Mouse (Mus musculus) retina, postnatal 1 day (tissue): ENCODE data around the gene Faiml.

Experiments used
- DNase-seq: peaks from one replicate; pipeline ENCODE4 v3.0.0-alpha.2; 2012

Faiml gene

DNA sequence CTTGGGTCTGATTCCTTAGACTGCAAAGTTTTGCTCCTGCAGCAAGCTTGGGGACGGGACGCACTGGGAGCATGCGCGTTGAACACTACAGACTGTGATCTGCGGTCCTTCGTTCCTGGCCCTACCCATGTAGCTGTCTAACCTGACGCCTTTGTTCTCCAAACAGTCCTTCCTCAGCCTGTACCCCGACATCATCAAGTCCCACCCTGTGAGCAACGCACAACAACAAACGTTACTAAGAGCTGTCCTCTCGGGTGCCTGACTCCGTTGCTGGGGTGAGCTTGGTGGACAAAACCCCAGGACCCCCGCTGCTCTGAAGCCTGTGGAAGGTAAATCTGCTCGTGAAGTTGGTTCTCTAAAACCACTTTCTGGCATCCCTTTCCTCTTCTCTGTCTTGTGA, at the start of gene Faiml:
Gene Faiml, minus strand, starts transcription at position 101 of the 400 bp plus-strand sequence.
- no peak for DNase-seq

DNA sequence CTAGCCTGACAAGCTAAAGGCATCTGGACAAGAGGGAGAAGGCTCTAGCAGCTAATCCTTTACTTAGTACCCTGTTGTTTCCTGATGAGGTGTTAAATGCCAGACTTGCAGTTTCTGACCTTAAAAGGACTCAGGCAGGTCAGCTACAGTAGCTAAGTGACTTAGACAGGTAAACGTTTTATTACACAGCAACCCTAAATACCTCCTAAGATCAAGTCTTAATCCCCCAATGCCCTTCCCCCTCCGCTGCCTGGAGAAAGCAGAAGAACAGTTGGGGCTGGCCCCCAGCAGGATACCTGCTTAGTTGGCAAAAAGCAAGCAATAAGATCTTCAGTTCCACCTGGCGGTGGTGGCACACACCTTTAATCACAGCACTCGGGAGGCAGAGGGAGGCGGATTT, 21.9 kb upstream of the Faiml start:
- DNase-seq, result no peak

DNA sequence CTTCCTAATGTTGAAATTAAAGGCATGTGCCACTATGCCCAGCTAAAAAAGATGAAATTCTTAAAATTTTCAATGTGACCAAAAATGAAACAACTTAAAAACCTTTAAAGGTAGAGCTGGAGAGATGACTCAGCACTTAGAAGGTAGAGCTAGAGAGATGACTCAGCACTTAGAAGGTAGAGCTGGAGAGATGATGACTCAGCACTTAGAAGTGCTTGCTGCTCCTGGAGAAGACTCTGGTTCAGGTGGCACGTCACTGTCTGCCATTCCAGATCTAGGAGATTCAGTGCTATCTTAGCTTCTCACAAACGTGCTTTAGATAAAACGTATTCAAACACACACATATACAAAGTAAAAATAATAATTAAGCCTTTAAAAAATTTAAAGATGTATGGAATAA, 19.8 kb upstream of the Faiml start:
- DNase-seq, result no peak

DNA sequence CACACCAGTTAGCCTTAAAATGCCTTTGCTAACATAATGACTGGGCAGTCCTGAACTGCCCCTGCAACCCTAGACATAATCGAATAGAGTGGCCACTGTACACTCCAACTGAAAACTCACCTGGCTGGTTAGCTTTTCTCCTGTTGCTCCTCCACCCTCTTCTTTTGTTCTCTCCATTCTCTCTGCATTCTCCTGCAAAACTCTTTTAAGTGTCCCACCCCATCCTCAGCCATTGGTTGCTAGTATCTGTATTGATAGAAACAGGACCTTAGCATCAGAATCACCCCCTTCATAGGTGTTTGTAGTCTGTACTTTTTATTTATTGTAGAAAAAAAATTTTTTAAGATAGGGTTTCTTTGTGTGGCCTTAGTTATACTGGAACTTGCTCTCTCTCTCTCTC, 19.2 kb upstream of the Faiml start:
- DNase-seq, result no peak

DNA sequence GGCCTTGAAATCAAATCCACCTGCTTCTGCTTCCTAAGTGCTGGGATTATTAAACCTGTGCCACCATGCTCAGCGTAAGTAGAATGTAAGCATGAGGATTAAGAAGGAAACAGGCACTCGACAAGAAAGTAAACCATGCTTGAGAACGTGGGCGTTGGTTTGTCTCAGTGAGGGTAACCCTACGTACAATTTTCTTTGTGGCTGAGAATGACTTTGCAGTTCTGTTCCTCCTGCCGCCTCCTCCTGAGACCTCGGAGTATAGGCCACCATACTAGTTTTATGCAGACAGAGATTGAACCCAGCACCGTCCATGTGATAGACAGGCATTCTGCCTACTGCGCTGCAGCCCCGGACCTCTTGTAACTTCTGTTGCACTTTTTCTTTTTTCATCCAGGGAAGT, 16.8 kb upstream of the Faiml start:
- DNase-seq, result no peak

DNA sequence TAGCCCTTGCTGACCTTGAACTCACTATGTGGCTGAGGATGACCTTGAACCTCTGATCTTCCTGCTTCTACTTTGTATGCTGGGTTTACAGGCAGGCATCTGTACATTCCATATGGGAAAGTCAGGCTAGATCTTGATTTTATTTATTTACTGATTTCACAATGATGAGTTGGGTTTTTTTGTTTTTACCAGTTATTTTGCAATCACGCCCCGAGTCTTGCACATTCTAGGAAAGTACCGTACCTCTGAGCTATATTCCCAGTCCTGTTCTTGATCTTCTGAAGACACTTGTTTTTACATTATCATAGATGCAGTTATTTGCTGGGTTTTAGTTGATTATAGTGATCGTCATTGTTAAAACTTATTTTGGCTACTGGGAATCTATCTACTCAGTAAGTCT, 11.9 kb upstream of the Faiml start:
- DNase-seq, result no peak

DNA sequence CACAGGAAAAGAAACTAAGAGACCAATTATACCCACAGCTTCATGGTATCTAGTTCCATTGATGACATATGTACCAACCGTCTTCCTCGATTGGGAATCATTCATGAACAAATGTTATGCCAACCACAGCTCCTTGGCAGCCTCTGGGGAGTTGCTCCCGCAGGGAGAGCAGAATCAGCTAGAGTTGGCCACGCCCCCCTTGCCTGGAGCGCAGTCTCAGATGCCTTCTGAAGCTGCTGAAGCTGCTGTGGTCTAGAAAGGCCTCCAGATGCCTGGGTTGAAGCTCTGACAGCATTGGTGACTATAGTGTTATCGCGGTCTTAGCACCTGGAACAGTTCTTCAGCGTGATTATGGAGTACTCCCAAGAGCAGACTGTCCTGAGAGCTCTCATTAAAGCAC, 11.3 kb upstream of the Faiml start:
- no peak for DNase-seq

DNA sequence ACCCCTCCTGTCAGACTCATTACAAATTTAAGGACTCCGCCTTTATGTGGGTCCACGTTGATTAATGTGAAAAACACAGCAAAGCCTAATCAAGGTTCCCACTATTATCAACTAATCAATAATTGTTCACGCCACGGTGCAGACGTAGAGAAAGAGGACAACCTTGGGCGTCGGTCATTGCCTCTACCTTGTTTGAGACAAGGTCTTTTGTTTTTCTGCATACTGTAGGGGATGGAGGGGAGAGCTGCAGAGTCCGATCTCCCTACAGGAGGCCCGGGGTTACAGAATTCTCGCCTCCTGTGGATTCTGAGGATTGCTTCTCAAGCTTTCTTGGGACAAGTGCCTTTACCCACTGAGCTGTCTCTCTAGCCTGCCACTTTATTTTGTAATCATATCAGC, 6.9 kb upstream of the Faiml start:
- no peak for DNase-seq

DNA sequence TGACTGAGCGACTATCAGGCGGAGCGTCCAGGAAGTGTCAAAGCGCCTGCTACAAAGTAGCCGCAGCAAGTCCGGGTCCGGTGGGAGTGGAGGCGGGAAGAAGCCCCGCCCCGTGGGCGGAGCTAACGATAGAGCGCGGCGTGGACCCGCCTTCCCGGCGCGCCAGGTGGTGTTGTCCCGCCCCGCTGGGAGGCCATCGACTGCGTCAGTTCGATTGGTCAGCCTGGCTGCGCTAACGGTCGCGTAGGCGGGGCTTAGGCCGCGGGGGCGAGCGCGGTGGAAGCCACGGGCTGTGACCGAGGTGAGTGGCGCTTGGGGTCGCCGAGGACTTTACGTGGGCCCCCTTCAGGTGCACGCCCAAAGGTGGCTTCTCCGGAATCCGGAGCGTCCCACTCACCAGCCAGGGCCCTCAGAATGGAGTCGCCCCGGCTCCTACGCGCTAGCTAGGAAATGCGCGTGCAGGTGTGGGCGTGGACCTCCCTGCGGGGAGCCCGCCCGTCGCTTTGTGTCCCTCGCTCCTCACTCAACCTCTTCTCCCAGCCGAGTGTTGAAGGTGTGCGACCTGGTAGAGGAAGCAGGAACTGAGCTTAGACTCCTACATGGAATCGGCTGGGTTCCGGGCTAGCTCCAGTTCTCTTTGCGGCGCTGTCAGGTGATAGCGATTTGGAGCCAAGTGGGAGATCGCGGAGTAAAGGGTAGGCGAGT, 6.3 kb upstream of the Faiml start, which contains the start of gene Cep70:
Gene Cep70, plus strand, starts transcription at position 178 of the 705 bp plus-strand sequence.
- peak; percentile 97 for DNase-seq

DNA sequence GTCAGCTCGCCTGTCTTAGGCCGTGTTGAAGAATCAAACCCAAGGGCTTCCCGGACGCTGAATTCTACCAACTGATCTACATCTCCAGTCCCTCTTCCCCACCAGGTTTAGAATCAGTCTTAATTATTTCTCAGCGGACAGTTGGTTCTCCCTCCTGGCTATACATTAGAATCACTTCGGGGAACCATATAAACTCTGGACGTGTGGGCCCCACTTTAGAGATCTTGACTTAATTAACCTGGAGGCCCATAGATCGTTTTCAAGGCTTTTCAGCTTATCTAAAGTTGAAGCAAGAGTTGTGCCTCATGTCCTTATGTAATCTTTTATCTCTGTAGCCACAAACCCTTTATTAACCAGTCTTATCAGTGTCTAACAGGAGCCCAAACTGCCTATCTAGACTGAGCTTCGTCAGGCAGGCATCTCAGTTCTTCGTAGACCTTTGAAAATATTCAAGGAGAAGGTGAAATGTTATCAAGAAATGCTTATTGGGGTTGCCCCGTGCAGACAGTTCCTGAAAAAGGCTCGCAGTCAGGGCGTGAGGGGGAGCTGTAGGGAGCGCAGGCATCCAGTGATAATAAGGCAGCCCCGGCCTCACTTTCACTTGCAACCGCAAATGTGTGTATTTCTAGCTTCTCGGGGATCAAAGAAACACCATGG, 5.6 kb upstream of the Faiml start:
- no peak for DNase-seq

DNA sequence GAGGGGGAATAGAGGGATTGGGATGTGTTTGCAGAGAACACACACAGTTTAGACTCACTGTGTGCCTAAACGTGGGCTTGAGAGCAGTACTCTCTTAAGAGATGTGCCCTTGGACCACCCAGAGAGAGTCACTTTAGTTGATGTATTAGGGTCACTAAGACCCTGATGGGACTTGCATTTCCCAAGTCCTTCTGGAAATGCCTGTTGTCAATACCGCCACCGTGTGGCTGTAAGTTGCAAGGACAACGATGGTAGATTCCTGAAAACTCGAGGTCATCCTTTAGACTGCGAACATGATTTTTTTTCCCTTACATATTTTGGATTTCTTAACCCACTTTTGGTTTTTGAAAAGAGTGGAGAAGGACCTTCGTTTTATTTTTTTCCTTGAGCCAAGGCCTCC, 5.0 kb upstream of the Faiml start:
- DNase-seq, result peak; percentile 89

DNA sequence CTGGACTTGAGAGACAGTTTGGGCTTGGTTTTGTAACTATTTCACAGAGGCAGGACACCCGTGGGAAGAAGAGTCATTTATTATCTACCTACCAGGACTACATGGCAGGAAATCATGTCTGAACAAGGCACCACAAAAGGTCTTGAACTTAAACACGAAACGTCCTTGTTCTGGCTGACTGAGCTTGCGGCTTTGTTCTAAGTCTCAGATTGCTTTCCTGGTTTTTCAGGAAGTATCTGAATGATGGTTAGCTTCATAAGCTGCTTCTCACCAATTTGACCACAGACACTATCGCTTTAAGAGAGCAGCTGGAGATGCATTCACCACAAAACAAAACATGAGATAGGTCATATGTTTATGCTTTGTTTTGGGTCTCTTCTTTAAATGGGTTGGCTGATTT, 3.5 kb upstream of the Faiml start:
- DNase-seq, result no peak

DNA sequence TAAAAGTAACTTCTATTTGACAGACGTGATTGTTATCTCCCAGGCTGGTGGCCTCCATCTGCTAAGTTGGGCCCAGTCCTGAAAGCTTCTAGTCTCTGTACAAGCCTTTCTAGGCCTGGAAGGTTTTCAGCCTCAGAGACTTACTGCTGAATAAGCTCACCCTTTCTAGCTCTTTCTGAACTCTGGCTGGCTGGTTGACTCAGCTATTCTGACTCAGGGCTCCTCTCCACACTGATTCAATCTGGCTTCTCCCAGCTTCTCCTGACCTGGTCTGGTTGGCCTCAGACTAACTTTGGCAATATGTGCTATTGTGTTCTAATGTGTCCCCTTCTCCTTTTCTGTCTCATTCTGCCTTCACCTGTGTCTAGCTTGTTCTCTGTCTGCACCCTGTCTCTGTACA, 2.2 kb upstream of the Faiml start:
- DNase-seq, result no peak

DNA sequence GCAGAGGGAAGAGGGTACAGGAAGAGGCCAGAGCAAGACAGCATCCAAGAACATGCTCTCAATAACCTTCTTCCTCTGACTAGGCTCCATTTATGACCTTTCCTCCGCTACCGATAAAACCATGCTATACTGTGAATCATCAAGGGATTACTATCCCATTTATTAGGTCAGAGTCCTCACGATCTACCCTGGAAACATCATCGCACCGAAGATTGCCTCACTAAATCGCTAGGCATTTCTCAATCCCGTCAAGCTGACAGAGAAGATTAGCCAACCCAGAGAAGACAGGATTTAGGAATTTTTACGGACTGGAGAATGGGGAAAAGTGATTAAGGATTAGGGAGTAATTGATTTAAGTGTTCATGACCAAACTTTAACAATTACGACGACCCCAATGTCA, 1.2 kb upstream of the Faiml start:
- DNase-seq, result peak; percentile 26

DNA sequence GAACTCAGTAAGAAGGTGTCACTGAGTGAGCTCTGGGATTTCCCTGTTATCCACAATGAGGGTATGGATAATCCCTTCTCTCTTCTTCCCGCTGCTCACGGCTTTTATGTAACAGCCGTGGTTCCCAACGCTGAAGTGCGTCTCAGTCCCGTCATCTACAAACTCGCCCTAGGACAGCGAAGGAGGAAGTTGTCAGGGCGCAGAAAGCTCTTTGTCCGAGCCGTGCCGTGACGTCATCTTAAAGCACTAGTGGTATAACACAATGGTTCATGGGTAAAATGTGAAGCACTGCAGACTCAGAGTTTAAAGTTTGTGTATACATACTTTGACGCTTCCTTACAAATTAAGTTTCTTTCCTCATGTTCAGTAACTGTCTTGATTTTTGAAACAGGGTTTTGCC, 7.6 kb downstream of the Faiml start:
- DNase-seq, result no peak

DNA sequence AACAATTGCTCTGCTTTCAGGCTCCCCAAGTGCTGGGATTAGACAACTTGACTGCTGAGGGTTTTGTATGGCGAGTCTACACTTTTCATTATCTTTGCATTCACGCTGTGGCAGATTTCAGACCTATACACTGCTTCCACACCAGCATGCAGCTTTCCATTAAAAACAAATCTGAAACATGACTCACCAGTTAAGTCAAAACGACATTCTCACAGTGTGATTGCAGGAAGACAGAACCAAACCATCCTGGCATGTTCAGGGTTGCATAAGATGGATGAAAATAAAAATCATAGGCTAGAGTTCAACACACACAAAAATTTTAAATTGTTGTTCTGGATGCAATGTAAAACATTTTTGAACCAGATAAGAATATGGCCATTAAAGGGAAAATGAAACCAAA, 12.5 kb downstream of the Faiml start:
- DNase-seq, result no peak

DNA sequence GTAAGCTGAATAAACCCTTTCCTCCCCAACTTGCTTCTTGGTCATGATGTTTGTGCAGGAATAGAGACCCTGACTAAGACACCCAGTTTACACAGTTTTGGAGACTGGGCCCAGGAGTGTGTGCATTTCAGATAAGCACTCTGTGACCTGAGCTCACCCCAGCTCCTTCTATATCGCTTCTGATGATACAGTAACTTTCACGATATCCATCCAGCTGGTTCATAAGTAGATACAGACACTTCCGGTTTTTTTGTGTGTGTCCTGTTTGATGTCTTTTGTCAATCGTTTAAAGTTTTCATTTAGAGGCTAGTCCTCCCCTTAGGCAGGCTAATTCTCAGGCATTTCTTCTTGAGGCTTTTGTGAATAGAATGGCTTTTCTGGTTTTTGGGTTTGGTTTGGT, 15.4 kb downstream of the Faiml start:
- DNase-seq, result no peak

DNA sequence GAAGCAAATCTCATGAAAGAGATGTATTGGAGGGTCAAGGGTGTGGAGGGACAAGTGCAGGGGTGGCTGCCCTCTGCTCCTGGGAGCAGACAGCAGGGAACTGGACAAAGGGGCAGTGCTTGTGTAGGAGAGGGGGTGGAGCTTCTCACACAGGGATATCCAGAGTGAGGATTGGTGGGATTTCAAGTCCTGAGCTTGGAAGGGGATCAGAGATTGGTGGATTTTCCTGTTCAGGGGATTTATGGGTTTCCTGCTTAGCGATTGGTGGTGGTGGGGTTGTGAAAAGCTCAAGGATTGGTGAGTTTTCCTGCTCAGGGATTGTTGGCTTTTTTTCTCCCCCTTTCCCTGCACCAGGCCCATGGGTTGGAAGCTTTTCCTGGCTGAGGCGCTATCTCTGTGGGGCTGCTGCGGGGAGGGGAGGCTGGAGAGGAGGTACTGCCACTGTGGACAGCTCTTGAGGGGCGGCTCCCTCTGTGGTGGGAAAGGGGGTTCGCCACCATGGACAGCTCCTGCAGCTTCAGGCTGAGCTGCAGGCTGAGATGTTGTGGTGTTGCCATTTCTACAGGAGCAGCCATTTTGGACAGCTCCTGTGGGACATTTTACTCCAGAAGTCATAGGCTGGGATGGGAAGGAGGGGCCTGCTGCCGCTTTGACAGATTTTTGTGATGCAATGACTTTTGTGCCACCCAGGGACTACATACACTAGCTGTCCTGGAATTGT, 18.9 kb downstream of the Faiml start:
- DNase-seq, result peak; percentile 57

DNA sequence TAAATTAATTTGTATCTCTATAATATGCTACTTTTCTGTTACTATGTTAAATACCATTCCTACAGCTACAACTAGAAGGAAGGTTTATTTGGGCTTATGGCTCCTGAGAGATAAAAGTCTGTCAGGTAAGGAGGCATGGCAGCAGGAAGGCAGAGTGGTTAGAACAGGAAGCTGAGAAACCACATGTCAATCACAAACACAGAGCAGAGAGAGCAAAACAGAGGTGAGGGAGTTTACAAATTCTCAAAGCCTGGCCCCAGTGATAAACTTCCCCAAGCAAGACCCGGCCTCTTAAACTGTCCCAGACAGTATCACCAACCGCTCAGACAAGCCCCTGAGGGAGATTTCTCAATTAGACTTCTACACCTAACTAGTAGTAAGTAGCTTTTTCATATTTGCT, 20.9 kb downstream of the Faiml start:
- DNase-seq, result no peak

DNA sequence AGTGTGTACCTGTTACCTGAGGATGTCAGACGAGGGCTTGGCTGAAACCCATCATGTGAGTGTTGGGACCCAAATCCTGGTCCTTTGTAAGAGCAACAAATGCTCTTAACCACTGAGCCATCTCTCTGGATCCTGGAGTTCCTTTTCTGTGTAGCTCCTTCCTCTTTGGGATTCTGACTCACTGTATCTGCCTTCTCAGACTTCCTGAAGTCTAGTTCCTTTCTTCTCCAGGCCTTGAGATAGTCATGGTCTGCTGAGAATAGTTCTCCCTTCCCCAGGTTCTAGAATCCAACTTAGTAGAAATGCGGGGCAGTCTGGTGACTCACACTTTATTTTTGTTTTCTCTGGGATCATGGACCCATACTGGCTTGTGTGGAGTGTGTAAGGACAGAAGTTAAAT, 24.4 kb downstream of the Faiml start:
- DNase-seq, result no peak

DNA sequence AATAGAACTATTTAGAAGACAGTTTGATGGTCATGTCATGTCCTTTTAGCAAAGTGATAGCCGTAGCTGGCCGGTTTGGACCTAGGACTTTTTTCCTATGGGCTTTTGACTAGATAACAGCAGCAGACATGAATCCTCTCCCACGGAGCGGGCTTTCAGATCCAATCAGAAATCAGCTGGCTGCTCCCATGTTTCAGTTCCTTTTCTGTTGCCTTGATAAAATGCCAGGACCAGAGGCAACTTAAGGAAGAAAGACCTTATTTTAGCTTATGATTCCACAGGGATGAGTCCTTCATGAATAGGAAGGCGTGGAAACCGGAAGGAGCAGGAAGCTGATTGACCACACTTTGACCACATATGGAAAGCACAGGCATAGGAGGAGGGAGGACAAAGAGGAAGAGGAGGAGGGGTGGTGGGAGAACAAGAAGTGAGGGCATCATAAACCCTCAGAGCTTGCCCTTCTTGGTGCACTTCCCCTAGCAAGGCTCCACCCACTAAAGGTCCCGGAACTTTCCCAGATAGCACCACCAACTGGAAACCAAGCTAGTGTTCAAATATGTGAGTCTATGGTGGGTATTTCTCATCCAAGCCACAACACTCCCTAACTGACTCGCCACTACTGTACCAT, 53.9 kb downstream of the Faiml start:
- DNase-seq, result no peak

DNA sequence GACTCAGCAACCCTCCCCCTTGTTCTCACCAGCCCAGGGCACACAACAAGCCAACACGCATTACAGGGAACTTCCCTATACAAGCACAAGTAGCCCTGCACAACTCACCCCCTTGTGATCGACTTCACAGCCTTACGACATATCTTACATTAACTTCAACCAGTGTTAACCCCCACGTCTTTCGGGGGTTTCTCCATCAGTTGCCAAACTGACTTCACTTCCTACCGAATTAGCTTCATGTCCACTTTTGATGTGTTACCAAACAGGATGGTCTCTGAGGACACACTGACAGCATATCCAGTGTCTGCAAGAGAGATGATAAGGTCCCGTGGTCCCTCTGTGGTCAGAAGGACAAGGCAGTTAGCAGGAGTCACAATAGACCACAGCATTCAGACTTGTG, 54.9 kb downstream of the Faiml start:
- no peak for DNase-seq

DNA sequence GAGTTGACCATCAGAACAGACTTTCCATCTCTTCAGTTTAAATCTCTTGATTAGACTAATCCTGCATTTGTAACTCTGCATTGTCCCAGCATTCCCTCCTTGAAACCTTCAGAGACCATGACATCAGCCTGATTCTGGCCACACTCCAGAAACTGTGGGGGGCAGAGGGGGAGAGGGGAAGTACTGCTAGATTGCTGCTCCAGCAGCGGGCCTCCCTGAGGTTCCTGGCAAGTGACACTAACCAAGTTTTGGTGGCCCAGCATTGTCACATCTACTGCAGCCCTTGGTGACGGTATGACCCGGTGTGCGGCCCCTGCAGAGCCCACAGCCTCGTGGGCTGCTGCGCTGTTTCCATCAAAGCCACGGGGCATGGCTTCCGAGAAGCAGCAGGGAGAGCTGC, 56.8 kb downstream of the Faiml start:
- peak; percentile 53 for DNase-seq
